Mouse (Mus musculus): ENCODE measurements around the gene Pspn. TPM values are rescaled to one million over a fixed set of nuclear protein-coding genes. Genes with fewer than 3 reads are reported as not detected.
A peak's percentile ranks its signal among the peaks of the same experiment; 100 is the strongest.

Pspn gene
- polyA plus RNA-seq, 1 experiment from 2014 or later, result not detected

GRCm38 (mm10) chr17:56982013-56982412 is 17.8 kb downstream of the Pspn start, which contains the start of gene Acer1:
Gene Acer1, minus strand, starts transcription at chr17:56982126.
- peaks cover 3% of the 10 kb centered on the region; the same call in 1 of the 2 replicates for H3K4me1 ChIP-seq (replicated peaks; ENCODE audit: control insufficient read depth, insufficient read depth, low read length)
- no peaks in the 10 kb centered on the region for H3K27me3 ChIP-seq (replicated peaks; ENCODE audit: control insufficient read depth, insufficient read depth, low read length)
- H3K4me2 ChIP-seq (replicated peaks; ENCODE audit: low read depth), result peak within 1 kb of the TSS; percentile 43
- 46% methylated on average over 5 of the region's 5 CpGs for WGBS
- no peaks in the 10 kb centered on the region for H3K36me3 ChIP-seq (ENCODE audit: control insufficient read depth, insufficient read depth)
- TF ChIP-seq CTCF (IDR thresholded peaks at IDR 0.05; ENCODE audit: low read depth), result no peak
- no peak within 1 kb of the TSS for H3K9ac ChIP-seq (ENCODE audit: low read depth, low read length)
- no peaks in the 10 kb centered on the region for H3K9me3 ChIP-seq (ENCODE audit: control insufficient read depth)
- peak within 1 kb of the TSS; percentile 54; the same call in 1 of the 2 replicates for H3K27ac ChIP-seq (ENCODE audit: low read depth, low read length)
- ATAC-seq, result peak; percentile 37; the same call in 1 of the 2 replicates
- no peak within 1 kb of the TSS for H3K4me3 ChIP-seq (ENCODE audit: low read depth, low read length)

DNA sequence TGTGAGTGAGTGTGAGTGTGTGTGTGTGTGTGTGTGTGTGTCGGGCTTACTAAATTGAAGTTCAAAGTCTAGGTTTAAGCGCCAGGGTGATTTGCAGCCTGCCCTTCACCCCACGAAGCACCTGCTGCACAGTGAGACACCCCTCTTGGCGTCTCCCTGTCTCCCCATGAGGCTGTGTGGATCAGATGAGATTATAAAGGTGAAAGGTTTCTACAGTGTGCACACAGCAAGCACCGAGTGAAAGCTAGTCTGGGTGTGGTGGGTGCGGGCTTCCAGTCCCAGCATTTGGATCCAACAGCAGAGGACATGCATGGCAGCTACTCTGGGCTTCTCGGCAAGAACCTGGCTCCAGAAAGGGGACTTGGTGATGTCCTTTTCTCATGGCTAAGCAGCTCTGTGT is 18.8 kb downstream of the Pspn start:
- no peaks in the 10 kb centered on the region for H3K36me3 ChIP-seq (ENCODE audit: control insufficient read depth, insufficient read depth)
- H3K4me2 ChIP-seq (replicated peaks; ENCODE audit: low read depth), result peak overlapping the region; percentile 43; the same call in 1 of the 2 replicates
- H3K4me3 ChIP-seq (ENCODE audit: low read depth, low read length), result no peak overlapping the region
- WGBS, result 34% methylated on average over 7 of the region's 7 CpGs
- H3K27me3 ChIP-seq (replicated peaks; ENCODE audit: control insufficient read depth, insufficient read depth, low read length), result no peaks in the 10 kb centered on the region
- H3K9ac ChIP-seq (ENCODE audit: low read depth, low read length), result no peak overlapping the region
- no peaks in the 10 kb centered on the region for H3K9me3 ChIP-seq (ENCODE audit: control insufficient read depth)
- peaks cover 3% of the 10 kb centered on the region; the same call in 1 of the 2 replicates for H3K4me1 ChIP-seq (replicated peaks; ENCODE audit: control insufficient read depth, insufficient read depth, low read length)
- peak; percentile 82 for ATAC-seq
- peak overlapping the region; percentile 54; the same call in 1 of the 2 replicates for H3K27ac ChIP-seq (ENCODE audit: low read depth, low read length)
- no peak for TF ChIP-seq CTCF (IDR thresholded peaks at IDR 0.05; ENCODE audit: low read depth)

- H3K4me2 ChIP-seq (replicated peaks; ENCODE audit: low read depth), result peak overlapping the region; percentile 21; the same call in 1 of the 2 replicates
- no peak for TF ChIP-seq CTCF (IDR thresholded peaks at IDR 0.05; ENCODE audit: low read depth)
- H3K27me3 ChIP-seq (replicated peaks; ENCODE audit: control insufficient read depth, insufficient read depth, low read length), result no peaks in the 10 kb centered on the region
- H3K9me3 ChIP-seq (ENCODE audit: control insufficient read depth), result no peaks in the 10 kb centered on the region
- ATAC-seq, result peak; percentile 66
- 18% methylated on average over 7 of the region's 8 CpGs for WGBS
- no peak overlapping the region for H3K4me3 ChIP-seq (ENCODE audit: low read depth, low read length)
- no peaks in the 10 kb centered on the region for H3K36me3 ChIP-seq (ENCODE audit: control insufficient read depth, insufficient read depth)
- H3K4me1 ChIP-seq (replicated peaks; ENCODE audit: control insufficient read depth, insufficient read depth, low read length), result peaks cover 3% of the 10 kb centered on the region; the same call in 1 of the 2 replicates
- peak overlapping the region; percentile 74 for H3K27ac ChIP-seq (ENCODE audit: low read depth, low read length)
- H3K9ac ChIP-seq (ENCODE audit: low read depth, low read length), result no peak overlapping the region; the same call in 1 of the 2 replicates
These were observed 20.3 kb downstream of the Pspn start for GRCm38 (mm10) chr17:56979524-56979923.

DNA sequence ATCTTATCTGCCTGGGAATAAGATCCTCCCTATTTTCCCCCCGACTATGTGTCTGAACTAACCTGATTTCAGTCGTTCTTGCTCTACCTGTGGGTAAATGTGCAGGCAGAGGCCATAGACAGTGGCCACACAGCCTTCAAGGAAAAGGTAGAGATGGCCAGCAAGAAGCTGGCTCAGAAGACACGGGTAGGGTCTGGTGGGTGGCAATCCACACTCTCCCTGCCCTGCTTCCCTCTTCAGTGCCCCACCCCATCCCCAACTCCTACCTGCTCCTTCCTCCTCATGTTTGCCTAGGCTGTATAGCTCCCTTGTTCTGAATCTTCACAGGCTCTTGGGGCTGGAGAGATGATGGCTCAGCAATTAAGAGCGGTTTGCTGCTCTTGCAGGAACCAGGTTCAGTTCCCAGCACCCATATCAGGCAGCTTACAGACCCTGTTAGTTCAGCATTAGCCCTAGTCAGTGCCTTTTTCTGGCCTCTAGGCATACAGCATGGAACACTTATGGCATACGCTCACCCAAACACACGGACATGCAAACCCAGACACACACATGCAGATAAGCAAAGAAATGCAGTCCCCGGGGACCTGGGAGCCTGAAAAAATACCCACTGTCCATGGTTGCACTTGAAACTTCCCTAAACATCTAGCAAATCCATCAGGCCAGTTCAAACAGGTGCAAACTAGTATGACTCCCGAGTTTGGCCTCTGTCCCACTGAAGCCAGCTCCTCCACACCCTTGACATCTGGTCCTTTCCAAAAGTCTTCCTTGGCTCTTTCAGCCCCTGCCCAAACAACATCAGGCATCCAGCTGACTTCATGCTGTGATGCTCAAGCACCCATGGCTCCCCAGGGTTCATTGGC is 23.1 kb downstream of the Pspn start:
- H3K9ac ChIP-seq (ENCODE audit: low read depth, low read length), result no peak overlapping the region
- WGBS, result 58% methylated on average over 8 of the region's 8 CpGs
- no peak overlapping the region for H3K4me2 ChIP-seq (replicated peaks; ENCODE audit: low read depth)
- no peak overlapping the region for H3K27ac ChIP-seq (ENCODE audit: low read depth, low read length)
- H3K4me3 ChIP-seq (ENCODE audit: low read depth, low read length), result no peak overlapping the region
- H3K27me3 ChIP-seq (replicated peaks; ENCODE audit: control insufficient read depth, insufficient read depth, low read length), result no peaks in the 10 kb centered on the region
- H3K9me3 ChIP-seq (ENCODE audit: control insufficient read depth), result no peaks in the 10 kb centered on the region
- ATAC-seq, result no peak
- TF ChIP-seq CTCF (IDR thresholded peaks at IDR 0.05; ENCODE audit: low read depth), result no peak
- H3K4me1 ChIP-seq (replicated peaks; ENCODE audit: control insufficient read depth, insufficient read depth, low read length), result peaks cover 3% of the 10 kb centered on the region; the same call in 1 of the 2 replicates
- H3K36me3 ChIP-seq (ENCODE audit: control insufficient read depth, insufficient read depth), result no peaks in the 10 kb centered on the region

DNA sequence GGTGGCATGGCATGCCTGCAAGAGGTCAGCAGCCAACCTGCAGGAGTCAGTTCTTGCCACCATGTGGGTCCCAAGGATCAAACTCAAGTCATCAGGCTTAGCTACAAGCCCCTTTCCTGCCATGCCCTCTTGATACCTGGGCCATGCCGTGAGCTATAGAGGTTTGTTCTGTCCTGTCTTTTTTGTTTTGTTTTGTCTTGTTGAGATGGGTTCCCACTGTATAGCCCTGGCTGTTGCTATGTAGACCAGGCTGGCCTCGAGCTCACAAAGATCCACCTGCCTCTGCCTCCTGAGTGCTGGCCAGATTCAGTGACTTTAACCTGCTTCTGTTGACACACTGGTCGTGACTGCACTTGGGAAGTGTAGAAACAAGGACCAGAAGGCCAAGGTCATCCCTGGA is 24.4 kb downstream of the Pspn start:
- Histone ChIP-seq H3K4me3 (ENCODE audit: low read depth, low read length) (no peak overlapping the region), H3K27me3 (replicated peaks; ENCODE audit: control insufficient read depth, insufficient read depth, low read length) (no peaks in the 10 kb centered on the region), H3K9me3 (ENCODE audit: control insufficient read depth) (no peaks in the 10 kb centered on the region), H3K27ac (ENCODE audit: low read depth, low read length) (no peak overlapping the region), H3K4me2 (replicated peaks; ENCODE audit: low read depth) (no peak overlapping the region), H3K36me3 (ENCODE audit: control insufficient read depth, insufficient read depth) (no peaks in the 10 kb centered on the region), H3K4me1 (replicated peaks; ENCODE audit: control insufficient read depth, insufficient read depth, low read length) (peaks cover 3% of the 10 kb centered on the region; the same call in 1 of the 2 replicates), H3K9ac (ENCODE audit: low read depth, low read length) (no peak overlapping the region)
- no peak for ATAC-seq
- no peak for TF ChIP-seq CTCF (IDR thresholded peaks at IDR 0.05; ENCODE audit: low read depth)
- 64% methylated on average over 3 of the region's 3 CpGs for WGBS

- ATAC-seq, result no peak
- 35% methylated on average over 5 of the region's 5 CpGs for WGBS
These were observed 25.0 kb downstream of the Pspn start for GRCm38 (mm10) chr17:56974708-56975240.

More at GRCm38 (mm10) chr17:56974708-56975240, 25.0 kb downstream of the Pspn start:
- Histone ChIP-seq H3K9me3 (ENCODE audit: control insufficient read depth) (no peaks in the 10 kb centered on the region), H3K9ac (ENCODE audit: low read depth, low read length) (no peak overlapping the region), H3K27me3 (replicated peaks; ENCODE audit: control insufficient read depth, insufficient read depth, low read length) (no peaks in the 10 kb centered on the region), H3K36me3 (ENCODE audit: control insufficient read depth, insufficient read depth) (no peaks in the 10 kb centered on the region), H3K4me3 (ENCODE audit: low read depth, low read length) (no peak overlapping the region), H3K4me2 (replicated peaks; ENCODE audit: low read depth) (no peak overlapping the region), H3K4me1 (replicated peaks; ENCODE audit: control insufficient read depth, insufficient read depth, low read length) (peaks cover 3% of the 10 kb centered on the region; the same call in 1 of the 2 replicates), H3K27ac (ENCODE audit: low read depth, low read length) (no peak overlapping the region)
- no peak for TF ChIP-seq CTCF (IDR thresholded peaks at IDR 0.05; ENCODE audit: low read depth)
